Mouse (Mus musculus) myocyte (in vitro differentiated cells): Measurements from ENCODE around the gene Tmem175.

Experiments
- CEBPB ChIP-seq: IDR thresholded peaks from 2 replicates; pipeline ENCODE4 v1.6.1; 2011; ENCODE audit warnings: mild to moderate bottlenecking, moderate library complexity; ENCODE audit not compliant: poor library complexity, insufficient read depth, severe bottlenecking
- MAX ChIP-seq: IDR thresholded peaks from one replicate; pipeline ENCODE4 v1.6.1; 2011; ENCODE audit warnings: low read depth, mild to moderate bottlenecking, control low read depth
- POLR2A ChIP-seq: IDR thresholded peaks from one replicate; pipeline ENCODE4 v1.6.1; 2011; ENCODE audit warnings: low read depth, mild to moderate bottlenecking, control low read depth, moderate library complexity; ENCODE audit not compliant: insufficient read length

GRCm38 (mm10) chr5:108659698-108660631, 30.4 kb downstream of the Tmem175 start, which contains the start of gene Idua:
- TF ChIP-seq POLR2A (no peak), CEBPB (no peak), MAX (no peak)
